Mouse (Mus musculus) frontal cortex, postnatal 10 days (tissue): ENCODE results near the gene Sepsecs.
"Not testable (repeated sequence)": the region's sequence is repeated elsewhere in the genome, so short reads cannot be mapped to it uniquely, and the experiment has no call there.

Source experiments
- DNase-seq, 2 experiments: peaks; one replicate each; pipeline ENCODE4 v3.0.0; 2022; ENCODE audit warnings: low spot score in 2 of 2, mixed read lengths in 1 of 2

The Sepsecs gene

DNA sequence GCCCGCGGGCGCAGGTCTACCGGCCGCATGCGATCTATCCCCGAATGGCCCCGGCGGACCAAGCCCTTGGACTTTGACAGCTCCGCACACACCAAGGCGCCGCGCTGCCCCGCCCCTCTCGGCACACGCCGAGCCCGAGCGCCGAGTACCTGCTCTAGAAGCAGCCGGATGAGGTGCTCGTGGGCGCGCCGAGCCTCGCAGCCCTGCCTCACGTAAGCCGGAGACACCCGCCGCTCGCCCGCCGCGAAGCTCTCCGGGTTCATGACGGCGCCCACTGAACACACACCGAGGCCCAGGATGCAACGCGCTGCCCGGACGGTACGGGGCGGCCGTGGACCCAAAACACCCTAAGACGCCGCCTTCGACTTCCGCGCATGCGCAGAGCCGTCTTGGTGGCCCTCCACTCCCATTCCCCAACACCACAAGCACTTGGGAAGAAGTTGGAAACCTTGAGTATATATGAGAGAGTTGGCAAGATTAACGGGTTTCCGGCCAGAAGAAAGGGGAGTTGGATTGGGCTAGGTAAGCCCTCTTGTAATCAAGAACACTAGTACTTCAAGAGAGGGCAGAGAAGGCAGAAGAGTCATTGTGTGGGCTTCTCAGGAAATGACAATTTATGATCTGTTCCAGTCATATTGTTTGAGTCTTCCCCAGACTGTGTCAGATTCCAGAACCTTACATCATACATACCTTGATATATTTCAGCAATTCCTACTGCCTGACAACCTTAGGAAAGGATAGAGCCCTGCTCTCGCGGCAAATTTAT is at the start of gene Sepsecs:
Gene Sepsecs (minus strand): TSS at position 283 of the 766 bp plus-strand sequence.
- DNase-seq = peak; percentile 88 to 93

DNA sequence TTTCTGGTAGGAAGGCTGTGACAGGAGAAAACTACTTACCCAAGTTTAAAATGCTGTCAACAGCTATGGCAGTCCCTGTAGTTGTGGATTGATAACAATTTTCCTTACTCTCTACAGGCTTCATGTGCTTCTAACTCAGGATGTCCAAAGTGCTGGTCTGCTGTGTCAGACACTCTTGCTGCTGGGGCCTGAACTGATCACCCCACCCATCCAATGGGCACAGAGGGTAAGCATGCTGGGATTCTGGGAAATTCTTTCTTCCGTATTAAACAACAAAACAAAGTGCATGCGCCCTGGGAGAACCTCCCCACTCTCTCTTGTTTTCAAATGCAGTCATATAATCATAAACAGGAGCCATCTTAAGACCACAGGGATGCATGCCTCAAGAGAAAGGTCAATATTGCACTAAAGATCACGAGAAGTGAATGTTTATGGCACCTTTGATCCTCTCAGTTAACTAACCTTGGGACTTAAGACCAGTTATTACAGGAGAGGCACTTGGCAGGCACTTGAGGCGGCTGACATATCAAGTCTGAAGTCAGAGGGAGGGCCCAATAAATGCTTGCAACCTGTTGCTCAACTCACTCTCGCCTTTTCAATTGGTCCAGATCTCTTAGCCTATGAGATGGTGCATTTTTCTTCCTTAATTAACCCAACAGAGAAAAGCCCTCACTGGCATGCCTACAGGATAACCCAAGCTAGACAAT is 47.4 kb upstream of the Sepsecs start:
- DNase-seq = no peak

DNA sequence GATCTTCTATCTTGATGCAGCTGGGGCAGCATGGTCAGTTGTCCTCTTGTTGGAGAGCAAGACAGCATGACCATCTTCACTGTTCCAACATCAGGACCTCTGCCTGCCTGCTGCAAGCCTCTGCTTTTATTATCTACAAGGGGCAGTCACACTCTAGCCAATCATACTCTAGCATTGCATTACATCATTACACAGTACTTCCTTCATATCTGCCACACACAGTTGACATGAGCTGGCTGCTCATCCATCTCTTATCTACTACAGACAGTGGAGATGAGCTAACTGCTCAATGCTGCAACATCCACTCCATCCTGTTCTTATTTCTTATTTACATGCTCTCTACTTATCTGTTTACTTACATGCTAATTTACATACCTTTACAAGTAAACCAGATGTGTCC is 43.2 kb upstream of the Sepsecs start:
- DNase-seq = no peak

DNA sequence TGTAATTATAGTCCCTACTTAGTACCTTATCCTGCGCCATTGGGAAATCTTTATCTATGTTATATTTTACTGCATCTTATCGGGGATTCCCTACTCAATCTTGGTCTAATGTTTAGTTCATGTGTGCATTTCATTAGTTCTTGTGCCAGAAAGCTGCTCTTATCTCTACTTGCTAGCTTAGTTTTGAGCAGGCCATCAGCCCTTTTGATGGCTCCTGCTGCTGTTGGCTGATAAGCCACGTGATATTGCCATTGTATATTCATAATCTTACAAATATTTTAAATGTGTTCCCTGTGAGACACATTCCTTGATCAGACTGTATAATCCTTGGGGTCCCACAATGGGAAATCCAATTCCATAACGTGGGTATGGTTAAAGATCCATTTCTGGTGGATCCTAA is 35.1 kb upstream of the Sepsecs start:
- no peak for DNase-seq

DNA sequence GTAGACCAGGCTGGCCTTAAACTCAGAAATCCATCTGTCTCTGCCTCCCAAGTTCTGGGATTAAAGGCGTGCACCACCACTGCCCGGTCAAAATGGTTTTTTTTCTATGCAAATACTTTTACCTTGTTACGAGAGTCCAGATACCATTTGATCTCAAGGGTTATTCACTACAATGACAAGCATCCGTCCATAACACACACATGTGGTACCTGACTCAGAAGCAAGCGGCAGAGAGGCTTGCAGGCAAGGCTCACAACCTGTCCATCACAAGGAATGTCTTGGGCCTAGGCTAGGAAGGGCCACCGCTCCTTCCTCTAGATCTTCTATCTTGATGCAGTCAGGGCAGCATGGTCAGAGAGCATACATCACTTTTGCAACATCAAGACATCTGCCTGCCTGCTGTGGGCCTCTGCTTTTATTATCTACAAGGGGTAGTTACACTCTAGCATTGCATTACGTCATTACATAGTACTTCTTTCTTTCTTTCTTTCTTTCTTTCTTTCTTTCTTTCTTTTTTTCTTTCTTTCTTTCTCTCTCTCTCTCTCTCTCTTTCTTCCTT is 28.5 kb upstream of the Sepsecs start:
- DNase-seq = not testable (repeated sequence)

DNA sequence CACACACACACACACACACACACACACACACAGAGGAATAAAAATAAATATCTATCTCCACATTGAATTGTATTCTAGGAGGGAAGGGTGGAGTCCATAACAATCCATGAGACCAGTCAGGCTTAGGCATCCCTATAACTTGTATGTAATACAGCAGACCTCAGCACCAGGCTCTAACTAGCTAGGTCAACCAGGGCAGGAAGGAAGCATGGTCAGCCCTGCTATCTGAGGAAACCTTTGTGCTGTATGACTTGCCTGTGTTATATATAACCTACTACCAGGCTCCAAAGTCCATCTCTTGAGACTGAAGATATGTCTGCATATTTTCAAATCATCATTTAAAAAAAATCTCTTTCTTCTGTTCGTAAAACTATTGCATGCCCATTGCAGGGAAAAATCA is 27.8 kb upstream of the Sepsecs start:
- DNase-seq = no peak

DNA sequence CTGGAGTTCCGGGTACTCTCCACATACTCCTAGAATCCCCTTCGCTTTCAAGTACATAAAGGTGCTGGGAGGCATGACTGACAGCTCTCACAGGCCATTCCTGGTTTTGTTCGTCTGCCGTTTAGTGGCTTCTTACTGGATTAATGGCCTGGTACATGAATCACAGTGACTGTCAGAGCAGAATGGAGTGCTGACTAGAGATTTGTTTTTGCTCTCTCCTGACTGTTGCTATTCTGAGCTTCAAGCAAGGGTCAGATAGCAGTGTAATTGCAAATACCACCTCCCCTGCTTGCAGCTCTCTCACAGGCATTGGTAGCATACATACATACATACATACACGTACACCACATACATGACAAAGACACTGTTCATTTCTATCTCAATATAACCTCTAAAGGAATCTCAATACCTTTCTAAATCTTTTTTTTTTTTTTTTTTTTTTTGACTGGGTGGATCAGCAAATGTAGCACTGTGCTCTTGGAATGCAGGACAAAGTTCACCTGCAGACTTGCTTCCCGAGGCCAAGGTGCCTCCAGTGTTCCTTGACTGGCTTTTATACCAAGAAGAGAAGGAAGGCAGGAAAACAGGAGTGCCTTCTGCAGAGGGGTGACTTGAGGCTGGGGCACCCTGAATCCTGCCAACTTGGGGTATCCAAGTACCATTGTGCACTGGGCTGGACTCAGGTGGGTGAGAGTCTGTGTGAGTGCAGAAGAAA is 18.4 kb upstream of the Sepsecs start:
- no peak for DNase-seq

DNA sequence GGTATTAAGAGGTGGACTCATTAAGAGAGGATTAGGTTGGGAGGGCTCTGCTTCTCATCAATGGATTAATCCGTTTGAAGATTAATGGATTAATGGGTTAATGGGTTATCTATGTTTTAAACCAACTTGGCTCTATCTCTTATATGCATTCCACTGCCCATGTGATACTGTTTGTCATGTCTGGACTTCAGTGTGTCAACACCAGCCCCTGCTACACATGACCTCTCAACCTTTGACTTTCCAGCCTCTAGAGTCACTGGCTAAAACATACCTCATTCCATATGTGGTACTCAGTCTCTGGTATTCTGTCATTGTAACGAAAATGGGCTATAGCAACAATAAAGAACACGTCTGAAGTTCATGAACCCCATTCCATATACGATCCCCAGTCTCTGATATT is 11.6 kb upstream of the Sepsecs start:
- DNase-seq = no peak

DNA sequence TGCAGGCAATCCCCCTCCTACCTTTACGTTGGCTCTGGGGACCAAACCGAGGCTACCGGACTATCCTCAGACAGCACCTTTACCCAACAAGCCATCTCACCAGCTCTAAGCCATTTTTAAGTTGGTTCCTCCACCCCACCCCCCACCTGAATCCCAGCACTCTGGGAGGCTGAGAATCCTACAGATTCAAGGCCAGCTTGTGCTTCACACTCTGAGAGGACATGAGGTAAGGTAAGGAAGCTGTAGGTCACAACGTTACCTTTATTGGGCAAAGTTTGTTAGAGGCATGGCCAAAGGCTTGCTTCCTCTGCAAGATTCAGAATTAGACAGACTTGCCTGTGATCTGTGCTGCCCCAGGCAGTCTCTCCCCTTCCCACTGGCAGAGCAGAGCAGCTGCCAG is 10.7 kb upstream of the Sepsecs start:
- no peak for DNase-seq

DNA sequence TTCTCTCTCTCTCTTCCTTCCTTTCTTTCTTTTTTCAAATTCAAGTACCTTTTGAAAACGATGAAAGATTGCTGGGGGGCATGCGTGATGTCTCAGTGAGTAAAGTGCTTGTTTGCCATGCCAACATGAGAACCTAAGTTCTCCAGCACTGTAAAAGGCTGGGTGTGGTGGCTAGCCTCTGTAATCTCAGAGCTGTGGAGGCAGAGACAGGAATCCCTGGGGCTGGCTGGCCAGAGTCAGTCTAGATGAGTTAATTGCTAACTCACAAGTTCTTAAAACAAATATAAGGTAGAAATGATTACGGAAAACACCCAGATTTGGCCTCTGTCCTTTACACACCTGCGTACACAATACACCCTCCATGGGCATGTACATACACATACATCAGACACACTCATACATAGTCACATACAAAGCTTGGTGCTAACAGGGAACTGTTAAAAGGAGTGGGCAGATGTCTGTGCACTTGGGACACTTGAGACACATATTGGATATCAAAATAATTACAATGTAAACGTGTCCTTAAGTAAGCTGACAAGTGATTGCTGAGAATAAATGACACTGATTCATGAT is 9.1 kb upstream of the Sepsecs start:
- DNase-seq = no peak

DNA sequence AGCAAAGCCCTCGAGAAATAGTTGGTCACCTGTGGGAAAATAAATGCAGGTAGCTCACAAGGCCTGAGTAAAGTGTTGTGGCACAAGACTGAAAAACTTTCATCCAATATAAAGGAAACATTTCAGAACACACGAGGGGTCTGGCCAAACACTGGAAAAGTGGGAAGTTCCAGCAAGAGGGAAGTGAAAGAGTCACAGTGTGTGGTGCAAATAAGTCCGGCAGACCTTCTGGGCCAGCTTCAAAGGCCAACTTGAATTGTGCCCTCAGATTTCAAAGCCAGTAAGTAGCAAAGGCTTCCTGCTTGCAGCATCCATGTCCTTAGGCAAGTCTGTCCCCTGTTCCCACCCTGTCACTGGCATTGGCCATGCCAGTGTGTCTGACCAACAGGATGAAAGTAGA is 7.6 kb upstream of the Sepsecs start:
- DNase-seq = no peak

DNA sequence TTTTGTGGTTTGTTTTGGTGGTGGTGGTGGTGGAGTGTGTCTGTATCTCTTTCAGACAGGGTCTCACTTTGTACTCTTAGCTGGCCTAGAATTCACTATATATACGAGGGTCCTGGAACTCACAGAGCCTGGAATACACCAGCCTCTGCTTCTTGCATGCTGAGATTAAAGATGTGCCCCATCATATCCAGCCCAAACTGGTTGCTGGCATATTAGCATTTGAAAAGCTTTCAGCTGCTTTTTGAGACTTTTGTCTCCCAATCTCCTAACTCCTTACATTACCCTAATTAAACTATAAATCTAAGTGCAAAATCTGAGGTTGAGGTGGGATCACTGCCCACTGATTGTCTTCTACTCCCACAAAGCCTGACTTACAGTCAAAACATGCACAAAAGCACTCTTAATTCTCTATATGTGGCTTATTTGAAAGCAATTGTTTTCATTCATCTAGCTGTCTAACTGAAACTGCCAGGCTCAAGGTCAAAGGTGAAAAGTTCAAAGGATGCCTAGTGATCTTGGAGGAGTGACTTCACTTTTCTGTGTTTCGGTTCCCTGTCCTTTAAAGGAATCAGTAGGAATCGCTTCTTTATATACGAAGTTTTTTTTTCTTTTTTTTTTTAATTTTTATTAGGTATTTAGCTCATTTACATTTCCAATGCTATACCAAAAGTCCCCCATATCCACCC is 5.0 kb upstream of the Sepsecs start:
- DNase-seq = no peak

DNA sequence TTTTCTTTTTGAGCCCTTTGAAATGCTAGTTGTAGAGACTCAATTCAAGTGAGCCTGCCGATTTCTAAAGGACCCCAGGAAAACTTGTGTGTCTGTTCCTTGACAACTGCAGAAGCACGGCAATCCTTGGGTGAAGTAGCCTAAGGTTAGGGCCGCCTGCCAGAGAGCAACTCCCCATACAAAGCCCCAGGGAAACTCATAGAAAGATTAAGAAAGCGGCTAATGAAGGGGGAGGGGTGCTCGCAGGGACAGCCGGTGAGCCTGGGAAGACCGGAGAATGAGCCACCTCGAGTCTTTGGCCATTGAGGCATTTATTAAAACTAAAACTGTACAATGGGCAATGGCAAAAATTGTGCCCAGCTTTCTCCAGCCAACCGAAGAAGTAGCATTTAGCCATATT is 3.8 kb upstream of the Sepsecs start:
- DNase-seq = no peak

DNA sequence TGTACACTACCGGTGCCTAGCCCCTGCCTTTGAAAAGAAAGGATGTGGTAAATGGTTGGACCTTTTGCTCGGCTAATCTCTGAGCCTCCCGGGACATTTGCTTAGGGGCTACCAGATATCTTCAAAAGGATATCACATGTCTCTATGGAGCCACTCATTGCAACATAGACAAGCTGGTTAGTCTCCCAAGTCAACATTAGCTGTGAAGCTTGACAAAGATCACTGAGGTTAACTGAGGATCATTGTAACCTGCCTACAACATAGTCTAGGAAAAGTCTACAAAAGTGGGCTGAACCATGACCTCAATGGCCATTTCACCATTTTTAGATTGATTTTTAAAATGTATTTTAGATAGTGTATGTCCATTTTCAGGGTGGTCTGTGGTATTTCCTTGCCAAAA is 1.2 kb upstream of the Sepsecs start:
- DNase-seq = no peak

DNA sequence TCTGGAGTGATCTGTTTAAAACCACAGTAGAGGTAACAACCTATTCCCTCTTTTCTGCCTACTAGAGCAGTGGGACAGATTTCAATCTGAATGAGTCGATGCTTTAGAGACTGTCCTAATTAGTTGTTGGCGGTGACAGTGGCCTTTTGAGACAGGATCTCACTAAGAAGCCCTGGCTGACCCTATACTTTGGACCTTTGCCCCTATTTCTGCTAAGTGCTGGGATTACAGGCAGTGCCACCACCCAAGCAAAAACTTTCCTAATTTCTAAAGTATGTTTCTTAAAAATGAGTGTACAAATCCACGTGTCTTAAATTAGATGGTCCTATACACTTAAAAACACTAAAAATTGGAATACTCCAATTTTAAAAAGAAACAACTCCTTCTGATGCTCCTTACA is 2.7 kb downstream of the Sepsecs start:
- no peak for DNase-seq

DNA sequence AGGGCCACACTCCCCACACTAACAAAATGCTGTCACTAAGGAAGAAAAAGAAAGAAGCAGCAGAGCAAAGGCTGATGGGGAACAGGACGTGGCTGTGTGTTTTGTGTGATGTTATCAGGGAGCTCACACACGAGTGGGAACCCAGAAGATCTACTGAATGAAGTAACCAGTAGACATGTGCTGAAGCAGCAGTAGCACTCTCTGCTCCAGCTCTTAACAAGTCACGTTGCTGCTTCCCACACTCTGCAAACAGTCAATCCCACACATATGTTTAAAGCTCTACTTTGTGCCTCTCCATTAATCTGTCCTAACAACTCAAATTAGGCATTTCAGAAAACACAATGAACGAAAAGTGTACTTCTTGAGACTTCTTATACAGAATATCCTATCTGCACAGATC is 11.6 kb downstream of the Sepsecs start:
- DNase-seq = no peak

DNA sequence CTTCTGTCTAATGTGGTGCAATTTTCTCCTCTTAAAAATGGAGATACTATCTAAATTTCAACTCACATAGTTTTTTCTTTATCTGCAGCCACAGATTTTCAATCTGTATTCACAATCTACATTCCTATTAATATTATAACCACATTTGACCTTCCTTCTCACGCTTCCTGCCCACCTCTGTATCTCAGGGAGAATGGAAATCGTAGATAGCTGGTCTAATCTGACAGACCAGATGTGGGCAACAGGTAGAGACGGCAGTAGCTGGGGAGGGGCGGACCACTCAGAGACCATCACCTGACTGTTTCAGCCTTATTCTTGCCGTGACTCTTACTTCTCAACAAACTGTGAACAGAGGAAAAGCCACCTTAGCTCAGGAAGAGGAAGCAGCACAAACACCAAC is 12.2 kb downstream of the Sepsecs start:
- DNase-seq = no peak

DNA sequence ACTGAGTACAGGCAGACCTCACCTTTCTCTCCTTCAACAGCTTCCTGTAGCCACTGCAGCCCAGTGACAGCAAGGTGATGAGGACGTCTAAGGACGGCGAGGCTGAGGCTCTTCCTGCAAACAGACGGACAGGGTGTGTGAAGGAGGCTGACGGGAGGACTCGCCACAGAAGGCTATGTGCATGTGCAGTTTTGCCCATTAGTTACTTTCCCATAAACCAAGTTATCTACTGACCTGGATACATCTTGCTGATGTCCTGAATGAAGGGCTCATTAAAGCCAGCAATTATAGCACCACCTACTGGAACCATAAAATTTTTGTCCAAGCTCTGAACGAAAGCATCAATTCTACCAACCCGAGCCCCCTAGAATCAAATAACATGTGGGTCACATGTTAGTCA is 13.5 kb downstream of the Sepsecs start:
- DNase-seq = no peak

DNA sequence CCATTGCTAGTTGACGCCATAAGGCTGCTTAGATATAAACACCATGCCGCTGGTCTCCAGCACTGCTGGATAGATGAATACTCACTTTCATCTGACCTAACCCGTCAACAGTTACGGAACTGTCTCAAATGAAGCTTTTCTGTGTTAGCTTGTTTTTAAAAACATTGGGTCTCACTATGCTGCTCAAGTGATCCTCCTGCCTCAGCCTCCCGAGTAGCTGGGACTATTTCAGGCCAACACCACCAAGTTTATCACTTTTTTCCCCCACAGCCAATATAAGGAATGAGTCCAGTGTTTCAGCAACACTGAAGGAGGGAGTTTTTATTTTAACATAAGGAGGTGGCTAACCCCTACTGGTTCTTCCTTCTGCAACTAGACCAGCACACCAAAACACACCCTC is 14.5 kb downstream of the Sepsecs start:
- no peak for DNase-seq

DNA sequence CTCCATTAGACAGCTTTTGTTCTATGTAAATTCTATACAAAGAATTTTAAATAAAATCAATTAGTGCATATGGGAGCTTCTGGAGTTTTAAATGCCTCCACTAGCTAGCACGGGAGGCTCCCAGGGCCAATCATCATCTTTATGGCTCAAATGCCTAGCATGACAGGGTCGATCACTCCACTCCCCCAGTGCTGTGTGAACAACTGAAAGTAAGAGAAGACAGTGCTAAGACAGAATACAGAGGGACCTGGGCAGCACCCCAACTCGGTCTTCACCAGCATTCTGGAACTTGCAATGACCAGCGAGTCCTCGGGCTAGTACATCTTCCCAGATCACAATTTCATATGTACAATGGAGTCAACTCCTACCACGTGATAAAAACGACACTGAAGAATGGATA is 16.9 kb downstream of the Sepsecs start:
- no peak for DNase-seq

DNA sequence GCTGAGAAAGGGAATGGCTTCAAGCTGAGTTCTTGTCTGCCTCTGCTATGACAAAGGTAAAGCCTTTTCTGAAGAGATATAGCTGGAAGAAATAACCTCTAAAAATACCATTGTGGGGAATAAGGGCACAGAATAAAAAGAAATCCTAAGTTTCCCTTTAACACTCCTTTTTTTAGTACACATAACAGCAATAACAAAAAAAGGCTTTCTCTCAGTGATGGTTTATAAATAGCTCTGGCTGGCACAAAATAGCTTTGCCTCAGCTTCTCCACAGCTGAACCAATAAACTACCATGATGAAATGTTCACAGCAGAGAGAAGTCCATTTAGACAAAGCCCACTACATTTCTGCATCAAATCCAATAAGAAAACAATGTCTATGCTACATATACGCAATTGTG is 17.4 kb downstream of the Sepsecs start:
- no peak for DNase-seq
